Mouse (Mus musculus) midbrain, postnatal 0 days (tissue): ENCODE measurements around the gene Lmbrd2. TPM values are rescaled to one million over a fixed set of nuclear protein-coding genes. Genes with fewer than 3 reads are reported as not detected.
A peak's percentile ranks its signal among the peaks of the same experiment; 100 is the strongest.
"Not testable (repeated sequence)": the region's sequence is repeated elsewhere in the genome, so short reads cannot be mapped to it uniquely, and the experiment has no call there.

Source experiments
- ATAC-seq: fragments of 200-750 bp; cut with Nextera tagmentation; 2 replicates; pipeline ENCODE4 v1.8.0; 2017; ENCODE audit warnings: moderate number of reproducible peaks, mild to moderate bottlenecking, moderate TSS enrichment, moderate library complexity; ENCODE audit not compliant: low FRiP score
- DNase-seq: peaks from one replicate; pipeline ENCODE4 v3.0.0-alpha.2; 2015; ENCODE audit warnings: low spot score
- H3K27ac ChIP-seq: fragments of 300-500 bp; sonication (generic); 2 replicates; pipeline ENCODE4 v1.5.1; 2014; ENCODE audit warnings: low read depth, mild to moderate bottlenecking, low read length, mixed read lengths
- H3K27me3 ChIP-seq: fragments of 300-500 bp; sonication (generic); 2 replicates; pipeline ENCODE4 v1.6.1; 2014; ENCODE audit warnings: low read length, control low read depth, mixed read lengths; ENCODE audit not compliant: insufficient read depth
- H3K36me3 ChIP-seq: fragments of 300-500 bp; sonication (generic); 2 replicates; pipeline ENCODE4 v1.6.1; 2014; ENCODE audit warnings: low read length, control low read depth, mixed read lengths; ENCODE audit not compliant: insufficient read depth
- H3K4me1 ChIP-seq: fragments of 300-500 bp; sonication (generic); 2 replicates; pipeline ENCODE4 v1.6.1; 2014; ENCODE audit warnings: mild to moderate bottlenecking, control low read depth, antibody characterized with exemption, low read length, mixed read lengths; ENCODE audit not compliant: insufficient read depth
- H3K4me2 ChIP-seq: fragments of 300-500 bp; sonication (generic); 2 replicates; pipeline ENCODE4 v1.6.1; 2014; ENCODE audit warnings: low read depth, mild to moderate bottlenecking, low read length, mixed read lengths; ENCODE audit not compliant: poor library complexity, severe bottlenecking
- H3K4me3 ChIP-seq: fragments of 300-500 bp; sonication (generic); 2 replicates; pipeline ENCODE4 v1.5.1; 2014; ENCODE audit warnings: low read depth, mild to moderate bottlenecking, low read length, moderate library complexity
- H3K9ac ChIP-seq: fragments of 300-500 bp; sonication (generic); replicated peaks from 2 replicates; pipeline ENCODE4 v1.6.1; 2014; ENCODE audit warnings: mild to moderate bottlenecking, low read length, moderate library complexity, mixed read lengths; ENCODE audit not compliant: poor library complexity, severe bottlenecking
- H3K9me3 ChIP-seq: fragments of 300-500 bp; sonication (generic); 2 replicates; pipeline ENCODE4 v1.6.1; 2016; ENCODE audit warnings: low read length, control low read depth
- CTCF ChIP-seq: IDR thresholded peaks from 2 replicates; pipeline ENCODE4 v1.5.1; 2016; ENCODE audit warnings: antibody characterized with exemption, mild to moderate bottlenecking
- WGBS: fragments of 180-500 bp; shearing (Covaris S2); extraction: QIAGEN DNeasy Blood & Tissue Kit; methylation state at CpG from one replicate; pipeline ENCODE4 v1.1.7; 2014; 5-methylcytosine and 5-hydroxymethylcytosine counted together
- polyA plus RNA-seq: library from polyadenylated mRNA; unstranded; fragments of >200 nt; fragmentation: Nextera tagmentation; extraction: Ambion mirVana; gene quantifications from 2 replicates; pipeline ENCODE4 v1.2.1, GENCODE M21; 2015
- total RNA-seq: library from RNA; depleted of rRNA; stranded (reverse); fragments of >200 nt; gene quantifications from 2 replicates; pipeline ENCODE4 v1.2.3, GENCODE M21; 2014

Gene Lmbrd2
- total and polyA plus RNA-seq, 2 experiments from 2014 or later, result 3.3 to 20.7 TPM

- no peak for ATAC-seq
- no peak for TF ChIP-seq CTCF
- H3K36me3 ChIP-seq, result peaks cover 16% of the 10 kb centered on the region
- H3K9ac ChIP-seq, result no peak overlapping the region
- 46% methylated on average over 4 of the region's 4 CpGs for WGBS
- no peaks in the 10 kb centered on the region for H3K27me3 ChIP-seq
- H3K27ac ChIP-seq, result no peak overlapping the region
- H3K9me3 ChIP-seq, result no peaks in the 10 kb centered on the region
- H3K4me1 ChIP-seq, result no peaks in the 10 kb centered on the region
- no peak for DNase-seq
- H3K4me2 ChIP-seq, result no peak overlapping the region
- H3K4me3 ChIP-seq, result no peak overlapping the region
Observed at GRCm38 (mm10) chr15:9162557-9163070, 22.3 kb downstream of the Lmbrd2 start.

GRCm38 (mm10) chr15:9164125-9164524 lies 23.8 kb downstream of the Lmbrd2 start:
- Histone ChIP-seq H3K27ac (no peak overlapping the region), H3K4me2 (no peak overlapping the region), H3K9ac (no peak overlapping the region), H3K9me3 (no peaks in the 10 kb centered on the region), H3K36me3 (peaks cover 22% of the 10 kb centered on the region), H3K4me3 (no peak overlapping the region), H3K4me1 (no peaks in the 10 kb centered on the region), H3K27me3 (no peaks in the 10 kb centered on the region)
- ATAC-seq, result no peak
- no peak for DNase-seq
- no peak for TF ChIP-seq CTCF
- WGBS, result 34% methylated on average over 6 of the region's 6 CpGs

- no peak overlapping the region for H3K4me3 ChIP-seq
- no peaks in the 10 kb centered on the region for H3K4me1 ChIP-seq
- ATAC-seq (no peak), DNase-seq (no peak)
- no peak overlapping the region for H3K9ac ChIP-seq
- no peaks in the 10 kb centered on the region for H3K9me3 ChIP-seq
- no peaks in the 10 kb centered on the region for H3K27me3 ChIP-seq
- TF ChIP-seq CTCF, result no peak
- peaks cover 18% of the 10 kb centered on the region for H3K36me3 ChIP-seq
- WGBS, result 91% methylated on average over 3 of the region's 3 CpGs
- H3K4me2 ChIP-seq, result no peak overlapping the region
- no peak overlapping the region for H3K27ac ChIP-seq
Observed at GRCm38 (mm10) chr15:9177038-9177437, 36.7 kb downstream of the Lmbrd2 start.

GRCm38 (mm10) chr15:9183995-9184394 lies 43.6 kb downstream of the Lmbrd2 start:
- DNase-seq (no peak), ATAC-seq (no peak)
- Histone ChIP-seq H3K27ac (no peak overlapping the region), H3K27me3 (no peaks in the 10 kb centered on the region), H3K9me3 (no peaks in the 10 kb centered on the region), H3K4me2 (no peak overlapping the region), H3K9ac (no peak overlapping the region), H3K36me3 (peaks cover 25% of the 10 kb centered on the region), H3K4me3 (no peak overlapping the region), H3K4me1 (no peaks in the 10 kb centered on the region)
- TF ChIP-seq CTCF, result no peak
- 95% methylated on average over 5 of the region's 5 CpGs for WGBS

GRCm38 (mm10) chr15:9189796-9190195 lies 49.4 kb downstream of the Lmbrd2 start:
- WGBS, result 100% methylated on average over 2 of the region's 2 CpGs
- no peak overlapping the region for H3K4me2 ChIP-seq
- TF ChIP-seq CTCF, result no peak
- no peak for ATAC-seq
- no peak overlapping the region for H3K9ac ChIP-seq
- peaks cover 30% of the 10 kb centered on the region for H3K36me3 ChIP-seq
- no peaks in the 10 kb centered on the region for H3K9me3 ChIP-seq
- H3K27me3 ChIP-seq, result no peaks in the 10 kb centered on the region
- H3K4me1 ChIP-seq, result no peaks in the 10 kb centered on the region
- H3K27ac ChIP-seq, result no peak overlapping the region
- no peak overlapping the region for H3K4me3 ChIP-seq
- no peak for DNase-seq

GRCm38 (mm10) chr15:9192685-9193084 lies 52.3 kb downstream of the Lmbrd2 start:
- not testable (repeated sequence) for H3K27me3 ChIP-seq, H3K9ac ChIP-seq, ATAC-seq, H3K4me1 ChIP-seq, H3K27ac ChIP-seq, H3K4me3 ChIP-seq, DNase-seq, H3K4me2 ChIP-seq, H3K9me3 ChIP-seq
- peak; percentile 48 for TF ChIP-seq CTCF
- peaks cover 28% of the 10 kb centered on the region for H3K36me3 ChIP-seq
